Mouse (Mus musculus) gastrocnemius, postnatal 36 days (tissue): ENCODE results near the gene Hist1h2ac. TPM values are rescaled to one million over a fixed set of nuclear protein-coding genes. Genes with fewer than 3 reads are reported as not detected.
"Not testable (repeated sequence)": the region's sequence is repeated elsewhere in the genome, so short reads cannot be mapped to it uniquely, and the experiment has no call there.

Experiments
- DNase-seq, 2 experiments: peaks; one replicate each; pipeline ENCODE4 v3.0.0; 2022
- intact Hi-C: fragments of 180-260 bp; cut with DNase I; formaldehyde crosslinking; loops from one replicate; pipeline ENCODE4 v1.15.1; 2025
- long read RNA-seq, 2 experiments: library from polyadenylated mRNA; stranded (forward); transcript quantifications; one replicate each; pipeline ENCODE4 v2.0.0; 2021
- total RNA-seq, 2 experiments: library from RNA; stranded (reverse); gene quantifications; 2 replicates each; pipeline ENCODE4 v1.2.3; 2021

The Hist1h2ac gene
- total RNA-seq: 1 to 10 TPM; 1.3 to 1.4 TPM
- long read RNA-seq, experiment 1: 0 reads
- long read RNA-seq, experiment 2, partial matches to known transcripts: 0 of 1 reads
- long read RNA-seq, experiment 2, other reads (novel, unspliced or antisense): 0 of 1 reads

DNA sequence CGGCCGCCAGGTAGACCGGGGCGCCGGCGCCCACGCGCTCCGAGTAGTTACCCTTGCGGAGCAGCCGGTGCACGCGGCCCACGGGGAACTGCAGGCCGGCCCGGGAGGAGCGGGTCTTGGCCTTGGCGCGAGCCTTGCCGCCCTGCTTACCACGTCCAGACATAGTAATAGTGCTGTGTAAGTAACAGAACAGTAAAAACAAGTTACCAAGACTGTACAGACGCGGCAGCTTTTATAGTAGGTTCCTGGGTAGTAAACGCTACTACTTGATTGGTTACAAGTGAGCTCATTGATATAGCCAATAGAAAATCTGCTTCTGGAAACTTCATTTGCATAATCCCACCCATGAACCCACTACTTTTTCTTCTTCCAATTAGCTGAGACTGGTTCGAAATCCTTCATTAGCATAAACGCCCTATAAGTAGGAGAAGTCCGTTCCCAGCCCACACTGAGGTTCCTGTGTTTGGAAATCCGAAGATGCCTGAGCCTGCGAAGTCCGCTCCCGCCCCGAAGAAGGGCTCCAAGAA is at the start of gene Hist1h2ac, which contains the start of gene Hist1h2bc:
TSS of gene Hist1h2ac (minus strand) at position 194 of the 527 bp plus-strand sequence.
TSS of gene Hist1h2bc (plus strand) at position 445 of the 527 bp plus-strand sequence.
- intact Hi-C loops: loop anchor here (5.0 to 10.0 kb wide), 3 partner anchors 57 to 1949 kb away; partner anchors contain the start of genes Abt1 and Hist1h4j
- peak; percentile 33 to 64 for DNase-seq

DNA sequence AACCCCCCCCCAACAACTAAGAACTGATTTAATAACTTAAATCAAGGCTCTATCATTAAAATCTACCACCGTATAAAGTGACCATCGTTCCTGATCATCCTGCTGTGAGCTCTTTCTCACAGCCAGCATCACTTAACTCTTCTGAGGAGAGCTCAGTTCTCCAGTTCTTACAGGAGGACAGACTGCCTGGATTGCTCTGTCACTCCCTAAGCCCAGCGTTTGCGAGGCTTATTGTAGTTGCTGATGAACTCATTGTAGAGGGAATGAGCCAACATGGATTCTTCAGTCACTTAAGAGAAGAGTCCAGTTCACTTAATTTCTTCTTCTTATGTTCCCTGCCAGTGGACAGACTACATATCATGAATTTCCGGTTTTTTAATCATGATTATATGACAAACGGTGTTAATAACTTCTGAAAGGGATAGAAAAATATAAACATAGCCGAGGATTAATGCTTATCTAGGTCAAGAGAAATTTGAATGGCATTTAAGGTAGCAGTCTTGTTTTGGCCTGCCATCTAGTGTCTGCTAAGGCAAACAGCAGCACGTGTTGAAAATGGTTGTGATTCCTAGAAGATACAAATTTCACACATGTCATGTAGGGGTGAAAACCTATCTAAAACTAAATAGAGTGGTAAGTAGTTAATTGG is 48.5 kb upstream of the Hist1h2ac start:
- intact Hi-C loops: loop anchor here (1.0 to 10.0 kb wide), 2 partner anchors 31 to 107 kb away; partner anchors contain the start of genes Hist1h1e and Hist1h2be

DNA sequence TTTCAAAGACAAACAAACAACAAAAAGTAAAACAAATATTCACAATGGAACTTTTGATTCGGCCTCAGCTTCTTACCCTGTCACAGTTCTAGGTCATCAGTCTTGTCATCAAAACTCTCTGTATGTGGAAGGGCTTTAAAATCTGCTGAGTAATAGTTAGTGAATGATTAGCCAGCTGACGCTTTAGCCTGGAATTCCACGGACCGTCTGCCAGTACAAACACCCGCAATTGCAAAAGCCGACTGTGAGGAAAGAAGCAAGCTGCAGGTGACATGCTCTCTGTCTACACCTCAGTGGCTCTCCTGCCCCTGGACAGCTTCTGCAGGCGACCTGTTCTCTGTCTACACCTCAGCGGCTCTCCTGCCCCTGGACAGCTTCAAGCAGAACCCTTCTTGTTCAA is 46.7 kb upstream of the Hist1h2ac start:
- no peak for DNase-seq
- intact Hi-C loops: loop anchor here (10.0 kb wide), 1 partner anchor 106 kb away; the partner anchor contains the start of genes Hist1h1e and Hist1h2be

More for the DNA sequence above, 48.5 kb upstream of the Hist1h2ac start:
- no peak for DNase-seq

DNA sequence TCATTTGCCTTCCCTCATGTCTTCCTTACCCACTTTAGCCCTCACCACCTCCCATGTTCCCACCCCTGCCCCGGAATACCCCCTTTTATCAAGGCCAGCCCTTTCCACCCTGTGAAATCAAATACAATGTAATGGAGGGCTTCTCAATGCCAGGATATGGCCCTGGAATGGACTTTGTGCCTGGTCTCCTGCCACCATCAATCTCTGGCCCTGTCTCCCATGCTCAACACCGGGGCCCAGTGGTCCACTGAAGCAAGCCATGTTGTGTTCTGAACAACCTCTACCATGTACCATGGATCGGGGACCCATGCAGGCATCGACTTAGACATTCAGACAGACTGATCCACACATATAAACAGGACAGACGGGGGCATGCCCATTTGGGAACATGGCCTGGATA is 46.0 kb upstream of the Hist1h2ac start:
- intact Hi-C loops: loop anchor here (10.0 kb wide), 1 partner anchor 105 kb away; the partner anchor contains the start of genes Hist1h1e and Hist1h2be
- DNase-seq: no peak

GRCm38 (mm10) chr13:23729192-23729525 is 45.4 kb upstream of the Hist1h2ac start:
- DNase-seq: no peak
- intact Hi-C loops: no loop called here

GRCm38 (mm10) chr13:23728472-23729191 is 44.9 kb upstream of the Hist1h2ac start:
- DNase-seq: no peak
- intact Hi-C loops: no loop called here

GRCm38 (mm10) chr13:23725213-23725612 is 41.5 kb upstream of the Hist1h2ac start:
- intact Hi-C loops: no loop called here
- DNase-seq: no peak

DNA sequence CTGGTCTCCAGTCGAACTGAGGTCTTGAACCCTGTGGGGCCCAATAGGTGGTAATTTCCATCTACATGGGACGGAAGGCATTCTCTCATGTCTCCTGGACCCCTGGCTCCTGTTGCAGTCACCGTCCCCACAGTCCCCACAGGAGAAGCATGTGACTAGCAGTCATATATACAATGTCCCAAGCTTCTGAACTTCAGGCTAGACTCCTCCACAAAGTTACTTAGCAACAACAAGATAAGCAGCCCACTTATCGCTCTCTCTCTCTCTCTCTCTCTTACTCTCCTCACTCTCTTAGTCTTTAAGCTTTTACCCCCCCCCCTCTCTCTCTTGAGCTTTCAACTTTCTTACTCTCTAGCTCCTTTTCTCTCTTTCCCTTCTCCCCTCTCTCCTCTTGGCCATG is 40.5 kb upstream of the Hist1h2ac start:
- DNase-seq: no peak
- intact Hi-C loops: no loop called here

DNA sequence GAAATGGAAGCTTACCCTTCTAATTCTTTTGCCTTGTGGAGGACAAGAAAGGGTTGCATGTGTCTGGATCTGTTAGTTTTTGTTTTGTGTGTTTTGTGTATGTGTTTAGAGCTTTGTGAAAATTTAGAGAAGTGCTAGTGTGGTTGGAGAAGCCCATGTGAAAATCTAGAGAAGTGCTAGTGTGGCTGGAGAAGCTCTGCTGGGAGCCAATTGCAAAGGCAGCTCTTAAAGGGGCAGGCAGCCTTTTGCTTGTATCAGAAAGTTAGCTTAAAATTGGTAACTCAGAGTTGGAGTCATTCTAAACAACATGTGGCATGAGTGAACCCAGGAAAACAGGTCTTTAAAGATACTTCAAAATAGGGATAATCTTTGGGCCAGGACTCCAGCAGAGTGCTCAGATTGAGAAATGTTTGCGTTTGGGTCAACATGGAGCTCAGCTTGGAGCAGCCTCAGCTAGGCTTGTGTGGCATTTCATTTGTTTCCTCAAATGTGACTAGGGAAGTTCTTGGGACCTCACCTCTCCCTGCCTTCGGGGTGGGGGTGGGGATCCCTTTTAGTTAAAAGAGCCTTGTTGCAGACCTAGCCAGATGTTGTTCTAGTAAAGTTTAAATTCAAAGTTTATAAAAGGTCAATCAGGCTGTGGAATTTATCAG is 34.0 kb upstream of the Hist1h2ac start:
- intact Hi-C loops, DNase-seq: not testable (repeated sequence)

- intact Hi-C loops: no loop called here
- DNase-seq: no peak
Measured at GRCm38 (mm10) chr13:23717176-23717575, 33.4 kb upstream of the Hist1h2ac start.

DNA sequence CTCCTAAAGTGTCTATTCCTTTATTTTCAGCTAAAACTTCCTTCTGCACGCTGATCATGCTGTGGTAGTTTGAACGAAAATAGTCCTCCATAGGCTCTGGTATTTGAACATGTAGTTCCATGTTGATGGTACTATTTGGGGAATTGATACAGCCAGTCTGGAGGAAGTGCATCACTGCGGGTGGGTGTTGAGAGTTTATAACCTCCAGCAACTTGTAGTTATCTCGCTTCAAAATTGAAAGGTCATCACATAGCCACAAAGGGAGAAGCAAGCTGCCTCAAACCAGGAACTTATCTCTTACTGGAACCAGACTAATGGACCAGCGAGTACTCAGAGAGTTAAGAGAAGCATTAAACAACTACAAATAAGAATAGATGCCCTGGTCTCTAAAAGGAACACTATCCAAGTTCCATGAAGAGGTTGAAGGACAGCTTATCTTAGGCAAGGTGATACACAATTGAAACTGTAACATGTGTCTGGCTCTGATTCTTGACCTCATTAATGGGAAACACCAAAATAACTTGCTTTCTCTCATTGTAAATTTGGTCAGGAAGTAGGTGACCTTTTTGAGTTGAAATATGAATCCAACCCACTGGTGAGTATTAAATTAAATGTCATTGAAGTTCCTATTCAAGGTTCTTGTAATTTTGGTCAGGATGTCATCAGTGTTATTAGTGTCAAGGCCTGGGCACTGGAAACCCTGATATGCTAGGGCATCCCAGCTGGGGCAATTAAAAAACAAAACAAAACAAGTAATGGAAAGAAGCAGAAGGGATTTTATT is 32.7 kb upstream of the Hist1h2ac start:
- intact Hi-C loops: no loop called here
- no peak for DNase-seq

- intact Hi-C loops: no loop called here
- peak; percentile 30 to 42 for DNase-seq
Measured at GRCm38 (mm10) chr13:23710374-23711089, 26.8 kb upstream of the Hist1h2ac start, which contains the start of gene Hfe. Gene Hfe, minus strand, starts transcription at chr13:23710854.

DNA sequence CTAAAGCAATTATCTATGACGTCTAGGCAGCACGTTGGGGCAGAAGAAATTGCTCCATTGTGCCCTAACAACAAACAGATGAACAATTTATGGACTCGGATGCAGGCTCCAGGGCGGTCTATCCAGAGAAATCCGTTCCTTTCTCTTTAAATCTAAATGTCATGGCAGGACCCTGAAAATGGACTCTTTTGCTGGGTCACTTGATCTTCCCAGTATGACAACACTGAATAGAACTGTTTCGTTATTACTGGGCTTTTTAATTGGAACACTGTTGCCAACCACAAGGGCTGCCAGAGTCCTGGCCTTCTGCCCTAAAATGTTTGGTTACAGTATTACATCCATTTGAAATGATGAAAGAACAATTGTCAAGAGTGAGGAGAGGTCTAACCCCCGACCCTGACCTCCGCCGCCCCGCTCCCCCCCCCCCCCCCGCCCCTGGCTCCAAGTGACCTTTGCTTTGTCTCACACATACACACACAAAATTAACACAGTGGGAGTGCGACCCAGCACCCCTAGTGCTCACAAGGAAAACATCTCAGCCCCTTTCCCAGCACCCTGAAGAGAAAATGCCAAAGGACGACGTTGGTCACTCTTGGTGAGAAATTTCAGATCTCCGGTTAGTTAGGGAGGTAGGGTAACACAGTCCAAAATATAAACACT is 26.1 kb upstream of the Hist1h2ac start:
- intact Hi-C loops: no loop called here

GRCm38 (mm10) chr13:23708654-23709053 is 24.9 kb upstream of the Hist1h2ac start:
- intact Hi-C loops: no loop called here
- no peak for DNase-seq

More for the DNA sequence above, 26.1 kb upstream of the Hist1h2ac start:
- no peak for DNase-seq

- DNase-seq: no peak
Measured at GRCm38 (mm10) chr13:23708041-23708440, 24.3 kb upstream of the Hist1h2ac start.

DNA sequence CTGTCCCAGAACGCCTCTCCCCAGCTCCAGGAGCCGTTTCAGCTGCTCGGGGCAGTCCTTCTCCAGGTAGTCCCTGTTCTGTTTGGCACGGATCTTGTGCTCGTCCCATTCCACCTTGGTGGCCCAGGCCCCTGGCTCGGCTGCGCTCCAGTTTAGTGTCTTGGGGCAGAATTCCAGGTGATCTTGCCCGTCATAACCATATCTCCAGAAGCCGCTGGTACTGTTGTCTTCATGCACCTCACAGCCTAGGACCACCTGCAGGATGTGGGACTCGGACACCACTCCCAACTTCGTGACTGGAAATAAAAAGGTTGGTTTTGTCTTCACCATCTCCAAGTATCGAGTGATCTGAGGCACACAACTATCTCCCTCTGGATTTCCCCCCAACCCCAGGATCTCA is 23.0 kb upstream of the Hist1h2ac start:
- DNase-seq: no peak
- intact Hi-C loops: no loop called here

More at GRCm38 (mm10) chr13:23708041-23708440, 24.3 kb upstream of the Hist1h2ac start:
- intact Hi-C loops: no loop called here

GRCm38 (mm10) chr13:23705751-23706356 is 22.1 kb upstream of the Hist1h2ac start:
- DNase-seq: no peak
- intact Hi-C loops: no loop called here

DNA sequence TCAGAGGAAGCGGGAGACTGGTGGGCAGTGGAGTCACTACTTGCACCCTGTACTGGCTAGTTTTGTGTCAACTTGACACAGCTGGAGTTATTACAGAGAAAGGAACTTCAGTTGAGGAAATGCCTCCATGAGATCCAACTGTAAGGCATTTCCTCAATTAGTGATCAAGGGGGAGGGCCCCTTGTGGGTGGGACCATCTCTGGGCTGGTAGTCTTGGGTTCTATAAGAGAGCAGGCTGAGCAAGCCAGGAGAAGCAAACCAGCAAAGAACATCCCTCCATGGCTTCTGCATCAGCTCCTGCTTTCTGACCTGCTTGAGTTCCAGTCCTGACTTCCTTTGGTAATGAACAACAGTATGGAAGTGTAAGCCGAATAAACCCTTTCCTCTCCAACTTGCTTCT is 19.1 kb upstream of the Hist1h2ac start:
- intact Hi-C loops, DNase-seq: not testable (repeated sequence)
